Mouse (Mus musculus) duodenum, adult 2 months (tissue): ENCODE measurements around the gene Hdx. TPM values are rescaled to one million over a fixed set of nuclear protein-coding genes. Genes with fewer than 3 reads are reported as not detected.

ENCODE experiments used
- polyA plus RNA-seq: library from polyadenylated mRNA; depleted of rRNA; stranded (reverse); fragments of >200 nt; gene quantifications from 2 replicates; pipeline ENCODE4 v1.2.3, GENCODE M21; 2012; ENCODE audit warnings: low replicate concordance; rRNA removed

The Hdx gene
- 0.04 TPM in 1 of 2 replicates, not detected in the other for polyA plus RNA-seq

DNA sequence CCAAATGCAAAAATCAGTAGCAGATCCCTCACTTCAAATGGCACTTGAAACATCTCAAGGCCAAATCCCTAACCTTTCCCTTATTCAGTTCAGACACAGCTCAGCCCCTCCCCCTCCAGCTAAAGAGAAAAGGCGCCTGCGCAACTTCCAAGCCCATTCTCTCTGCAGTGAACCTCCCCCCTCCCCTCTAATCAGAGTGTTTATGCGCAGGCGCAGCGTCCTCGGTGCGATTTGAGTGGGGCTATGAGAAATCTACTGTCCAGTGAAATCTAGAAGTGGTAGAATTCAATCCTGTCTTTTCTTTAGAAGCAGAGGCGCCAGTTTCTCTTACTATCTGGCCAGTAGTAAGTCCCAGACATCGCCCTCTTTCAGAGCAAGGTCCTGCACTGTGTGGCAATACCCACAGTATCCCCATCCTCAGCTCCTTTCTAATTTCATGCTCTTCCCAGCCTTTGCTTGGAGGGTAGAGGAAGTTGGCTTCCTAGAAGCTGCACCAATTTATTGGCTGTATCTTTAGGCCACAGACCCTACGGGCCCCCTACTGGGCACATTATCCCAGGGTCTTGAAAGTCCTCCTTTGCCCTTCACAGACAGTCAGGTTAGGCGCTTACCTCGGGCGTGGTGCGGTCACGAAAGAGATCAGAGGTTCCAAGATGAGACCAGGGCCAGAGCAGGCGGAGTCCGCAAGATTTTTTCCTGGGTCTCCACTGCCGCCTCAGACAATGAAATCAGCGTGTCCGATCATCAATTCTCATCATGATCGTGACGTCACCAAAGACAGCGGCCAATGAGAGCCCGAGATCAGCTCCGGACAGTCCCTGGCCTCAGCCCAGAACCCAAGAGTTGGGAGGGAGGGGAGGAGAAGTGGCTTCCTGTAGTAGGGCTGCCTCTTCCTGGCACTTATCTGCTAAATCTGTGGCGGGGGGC is at the start of gene Hdx:
TSS of gene Hdx (minus strand) at position 724 of the 927 bp plus-strand sequence.

DNA sequence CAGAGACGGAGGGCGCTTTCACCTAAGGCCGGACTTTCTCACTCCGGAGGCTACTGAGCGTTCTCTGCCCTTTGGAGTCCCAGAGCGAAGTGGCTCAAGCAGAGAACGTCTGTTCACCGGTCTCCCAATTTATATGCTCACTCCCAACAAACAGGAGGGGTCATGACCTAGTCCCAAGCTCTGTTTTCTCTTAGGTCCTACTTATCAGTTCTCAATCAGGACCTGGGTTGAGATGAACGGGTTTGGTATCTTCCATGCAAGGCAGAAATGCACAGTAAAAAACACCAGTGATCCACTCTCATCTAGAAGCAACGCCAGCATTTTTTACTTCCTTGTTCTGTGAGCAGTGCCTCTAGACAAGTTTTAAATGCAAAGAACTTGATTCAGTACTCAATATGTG is 159.0 kb downstream of the Hdx start, which contains the start of gene Rps6ka6:
TSS of gene Rps6ka6 (minus strand) at position 101 of the 400 bp plus-strand sequence.

Other genes with a start within 250 kb of the Hdx start
- 0.07 and 0.37 TPM in 2 replicates for gene Rps6ka6, start 159.1 kb downstream of the Hdx start, polyA plus RNA-seq
- not detected in 2 replicates for gene Gm45194, start 194.3 kb upstream of the Hdx start, polyA plus RNA-seq